Mouse (Mus musculus): ENCODE measurements around the gene Gtf2f1.

DNA sequence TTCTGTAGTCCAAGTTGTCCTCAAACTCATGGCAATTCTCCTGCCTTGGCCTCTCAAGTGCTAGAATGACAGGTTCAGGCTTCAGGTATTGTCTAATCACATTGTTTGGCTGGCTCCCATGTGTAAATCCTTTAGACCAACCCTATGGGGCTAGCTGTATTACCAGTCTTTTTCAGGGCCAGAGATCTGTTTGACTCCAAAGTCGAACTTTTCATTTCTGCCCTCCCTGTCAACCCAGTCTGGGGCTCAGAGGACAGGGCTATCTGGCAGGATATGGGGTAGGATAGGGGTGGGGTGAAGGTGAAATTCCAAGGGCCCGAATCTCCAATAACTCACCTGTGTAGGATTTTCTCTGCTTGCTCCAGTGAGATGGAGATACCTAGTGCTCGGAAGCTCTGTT lies 45.2 kb upstream of the Gtf2f1 start:
- TF ChIP-seq EP300 (IDR thresholded peaks at IDR 0.05; ENCODE audit: low read depth) (no peak), CTCF (IDR thresholded peaks at IDR 0.05; ENCODE audit: low read depth) (no peak)

All from heart, postnatal 0 days (tissue).